Mouse (Mus musculus) thymus, adult 2 months (tissue): Measurements from ENCODE around the gene Thoc6. TPM values are rescaled to one million over a fixed set of nuclear protein-coding genes. Genes with fewer than 3 reads are reported as not detected.

ENCODE experiments used
- DNase-seq: peaks from one replicate; pipeline ENCODE4 v3.0.0; 2021
- H3K27ac ChIP-seq: fragments of 200-500 bp; 2 replicates; pipeline ENCODE4 v1.5.1; 2012; ENCODE audit warnings: low read length, control low read depth; ENCODE audit not compliant: control insufficient read depth, insufficient read depth
- H3K27me3 ChIP-seq: fragments of 200-500 bp; 2 replicates; pipeline ENCODE4 v1.6.1; 2012; ENCODE audit warnings: mild to moderate bottlenecking, low read length, moderate library complexity, mixed read lengths; ENCODE audit not compliant: control insufficient read depth, insufficient read depth
- H3K36me3 ChIP-seq: fragments of 200-500 bp; 2 replicates; pipeline ENCODE4 v1.6.1; 2012; ENCODE audit warnings: mild to moderate bottlenecking, low read length, moderate library complexity; ENCODE audit not compliant: control insufficient read depth, insufficient read depth
- H3K4me1 ChIP-seq: fragments of 200-500 bp; replicated peaks from 2 replicates; pipeline ENCODE4 v1.6.1; 2012; ENCODE audit warnings: low read length; ENCODE audit not compliant: control insufficient read depth, insufficient read depth
- H3K4me3 ChIP-seq: fragments of 200-500 bp; 2 replicates; pipeline ENCODE4 v1.5.1; 2012; ENCODE audit warnings: mild to moderate bottlenecking, low read length, control low read depth, moderate library complexity; ENCODE audit not compliant: control insufficient read depth, insufficient read depth
- CTCF ChIP-seq: fragments of 200-500 bp; IDR thresholded peaks from 2 replicates; pipeline ENCODE4 v1.5.1; 2012; ENCODE audit warnings: mild to moderate bottlenecking, control low read depth, low read length, moderate library complexity, borderline replicate concordance; ENCODE audit not compliant: control insufficient read depth, poor library complexity, insufficient read depth; ENCODE audit errors: extremely low read depth
- POLR2A ChIP-seq: fragments of 200-500 bp; IDR thresholded peaks from 2 replicates; pipeline ENCODE4 v1.6.1; 2012; ENCODE audit warnings: mild to moderate bottlenecking, low read length, control low read depth, moderate library complexity; ENCODE audit not compliant: control insufficient read depth, poor library complexity, insufficient read depth; ENCODE audit errors: extremely low read depth
- WGBS: fragments of 180-500 bp; shearing (Covaris S2); methylation state at CpG from one replicate; pipeline ENCODE4 v1.1.7; 2018; 5-methylcytosine and 5-hydroxymethylcytosine counted together
- polyA plus RNA-seq: library from polyadenylated mRNA; depleted of rRNA; stranded (reverse); fragments of >200 nt; gene quantifications from 2 replicates; pipeline ENCODE4 v1.2.3, GENCODE M21; 2012

Gene Thoc6
- polyA plus RNA-seq, 1 experiment: 84.5 TPM

GRCm38 (mm10) chr17:23680336-23680735, 6.7 kb upstream of the Thoc6 start:
- H3K4me1 ChIP-seq: peaks cover 19% of the 10 kb centered on the region
- H3K36me3 ChIP-seq: no peaks in the 10 kb centered on the region
- WGBS: 88% methylated on average over 9 of the region's 9 CpGs
- TF ChIP-seq CTCF (no peak), POLR2A (no peak)
- peaks cover 9% of the 10 kb centered on the region; the same call in 1 of the 2 replicates for H3K27me3 ChIP-seq
- no peak for DNase-seq
- no peak overlapping the region for H3K27ac ChIP-seq
- H3K4me3 ChIP-seq: no peak overlapping the region

GRCm38 (mm10) chr17:23679127-23679835, 5.6 kb upstream of the Thoc6 start, which contains the start of gene Cldn6:
Cldn6 (plus strand) TSS chr17:23679249.
- no peaks in the 10 kb centered on the region for H3K36me3 ChIP-seq
- no peak within 1 kb of the TSS for H3K4me3 ChIP-seq
- peaks cover 9% of the 10 kb centered on the region; the same call in 1 of the 2 replicates for H3K27me3 ChIP-seq
- no peak within 1 kb of the TSS for H3K27ac ChIP-seq
- H3K4me1 ChIP-seq: peaks cover 19% of the 10 kb centered on the region
- no peak for DNase-seq
- WGBS: 21% methylated on average over 38 of the region's 38 CpGs
- TF ChIP-seq CTCF: no peak
- no peak for TF ChIP-seq POLR2A

- Histone ChIP-seq H3K4me1 (peaks cover 24% of the 10 kb centered on the region), H3K4me3 (peak within 1 kb of the TSS; percentile 74), H3K27me3 (peaks cover 9% of the 10 kb centered on the region; the same call in 1 of the 2 replicates), H3K27ac (no peak within 1 kb of the TSS), H3K36me3 (no peaks in the 10 kb centered on the region)
- TF ChIP-seq CTCF: 0 out of 2 replicates have a peak, but pooled peaks have one; percentile 31
- TF ChIP-seq POLR2A: peak; percentile 79
- under 1% methylated on average over 34 of the region's 34 CpGs for WGBS
- peak; percentile 88 for DNase-seq
Measured at GRCm38 (mm10) chr17:23677236-23677679, 3.6 kb upstream of the Thoc6 start, which contains the start of gene Tnfrsf12a. Tnfrsf12a (minus strand) TSS chr17:23677468.

- H3K27me3 ChIP-seq: peaks cover 9% of the 10 kb centered on the region; the same call in 1 of the 2 replicates
- H3K36me3 ChIP-seq: no peaks in the 10 kb centered on the region
- H3K27ac ChIP-seq: no peak overlapping the region
- H3K4me3 ChIP-seq: peak overlapping the region; percentile 74
- peaks cover 24% of the 10 kb centered on the region for H3K4me1 ChIP-seq
- TF ChIP-seq CTCF (no peak), POLR2A (no peak)
- WGBS: under 1% methylated on average over 37 of the region's 37 CpGs
- DNase-seq: peak; percentile 35
Measured at GRCm38 (mm10) chr17:23676473-23677031, 2.9 kb upstream of the Thoc6 start.

- 20% methylated on average over 15 of the region's 15 CpGs for WGBS
- DNase-seq: peak; percentile 22
- TF ChIP-seq CTCF (no peak), POLR2A (no peak)
- no peak overlapping the region for H3K27ac ChIP-seq
- peaks cover 9% of the 10 kb centered on the region; the same call in 1 of the 2 replicates for H3K27me3 ChIP-seq
- H3K36me3 ChIP-seq: no peaks in the 10 kb centered on the region
- peaks cover 24% of the 10 kb centered on the region for H3K4me1 ChIP-seq
- no peak overlapping the region for H3K4me3 ChIP-seq
Measured at GRCm38 (mm10) chr17:23675564-23676281, 2.0 kb upstream of the Thoc6 start.

- WGBS: 69% methylated on average over 5 of the region's 5 CpGs
- no peak overlapping the region for H3K27ac ChIP-seq
- DNase-seq: no peak
- no peaks in the 10 kb centered on the region for H3K36me3 ChIP-seq
- H3K27me3 ChIP-seq: peaks cover 9% of the 10 kb centered on the region; the same call in 1 of the 2 replicates
- TF ChIP-seq POLR2A (no peak), CTCF (no peak)
- no peak overlapping the region for H3K4me3 ChIP-seq
- peaks cover 24% of the 10 kb centered on the region for H3K4me1 ChIP-seq
Measured at GRCm38 (mm10) chr17:23675127-23675526, 1.4 kb upstream of the Thoc6 start.
